Mouse (Mus musculus): Measurements from ENCODE around the gene Gpc2. TPM values are rescaled to one million over a fixed set of nuclear protein-coding genes. Genes with fewer than 3 reads are reported as not detected.
A peak's percentile ranks its signal among the peaks of the same experiment; 100 is the strongest.

Gpc2 gene
- under 1 TPM; 0.11 to 0.25 TPM for total RNA-seq (2021)

GRCm38 (mm10) chr5:138279585-138280424, at the start of gene Gpc2, which contains the start of the genes Gm43720 and Stag3:
TSS of gene Gpc2 (minus strand) at chr5:138280005.
TSS of gene Gm43720 (minus strand) at chr5:138279958.
TSS of gene Stag3 (plus strand) at chr5:138280240.
- intact Hi-C loops (cut with DNase I), result no loop called here
- DNase-seq, result peak; percentile 70 to 73

GRCm38 (mm10) chr5:138312795-138313194, 33.0 kb upstream of the Gpc2 start:
- DNase-seq, result no peak
- intact Hi-C loops (cut with DNase I), result no loop called here

GRCm38 (mm10) chr5:138299613-138300012, 19.8 kb upstream of the Gpc2 start:
- no peak for DNase-seq
- intact Hi-C loops (cut with DNase I), result no loop called here

DNA sequence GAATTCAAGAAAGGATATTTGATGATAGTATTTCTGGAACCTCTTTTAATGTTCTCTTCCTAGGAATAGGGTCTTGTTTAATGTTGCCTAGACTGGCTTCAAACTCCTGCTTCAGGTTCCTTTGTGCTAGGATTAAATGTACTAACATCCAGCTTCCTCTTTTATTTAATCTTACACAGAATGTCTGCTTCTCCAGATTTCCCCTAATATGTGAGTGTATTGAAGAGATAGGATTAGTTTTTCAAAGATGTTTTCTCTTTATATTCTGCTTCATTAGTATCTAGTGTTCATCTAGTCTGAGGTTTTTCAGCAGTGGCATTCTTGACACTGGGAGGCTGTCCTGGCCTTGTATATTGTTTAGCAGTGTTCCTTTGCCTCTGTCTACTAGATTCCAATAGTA, 14.4 kb upstream of the Gpc2 start:
- no peak for DNase-seq
- intact Hi-C loops (cut with DNase I), result no loop called here

DNA sequence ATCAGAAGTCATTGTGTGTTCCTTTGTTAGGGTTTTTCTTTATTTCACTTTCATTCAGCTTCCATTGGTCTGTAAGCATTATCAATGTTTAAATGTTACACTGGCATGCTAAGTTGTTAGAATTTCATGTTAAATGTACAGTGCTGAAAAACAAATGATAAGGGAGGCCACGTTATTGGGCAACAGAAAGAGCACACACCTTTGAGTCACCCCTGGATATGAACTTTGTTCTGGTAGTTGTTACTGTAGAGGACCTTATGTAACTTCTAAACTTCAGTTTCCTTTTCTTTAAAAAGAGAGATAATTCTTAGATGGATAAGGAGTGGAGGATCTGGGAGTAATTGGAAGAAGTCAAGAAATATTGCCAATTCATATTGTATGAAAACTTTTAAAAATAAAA, 11.8 kb upstream of the Gpc2 start:
- intact Hi-C loops (cut with DNase I), result no loop called here

DNA sequence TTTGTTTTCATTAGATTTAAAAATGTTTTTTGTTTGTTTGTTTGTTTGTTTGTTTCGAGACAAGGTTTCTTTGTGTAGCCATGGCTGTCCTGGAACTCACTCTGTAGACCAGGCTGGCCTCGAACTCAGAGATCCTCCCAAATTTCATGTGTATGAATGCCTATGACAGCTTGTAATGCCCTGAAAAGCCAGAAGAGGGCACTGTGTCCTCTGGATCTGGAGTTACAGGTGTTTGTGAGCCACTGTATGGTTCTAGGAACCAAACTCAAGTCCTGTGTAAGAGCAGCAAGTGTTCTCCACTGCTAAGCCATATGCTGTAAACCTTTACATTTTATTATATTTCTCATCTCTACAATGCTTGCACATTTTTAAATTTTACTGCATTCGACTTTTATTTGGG, 8.1 kb upstream of the Gpc2 start:
- no peak for DNase-seq

More for the DNA sequence above, 11.8 kb upstream of the Gpc2 start:
- no peak for DNase-seq

DNA sequence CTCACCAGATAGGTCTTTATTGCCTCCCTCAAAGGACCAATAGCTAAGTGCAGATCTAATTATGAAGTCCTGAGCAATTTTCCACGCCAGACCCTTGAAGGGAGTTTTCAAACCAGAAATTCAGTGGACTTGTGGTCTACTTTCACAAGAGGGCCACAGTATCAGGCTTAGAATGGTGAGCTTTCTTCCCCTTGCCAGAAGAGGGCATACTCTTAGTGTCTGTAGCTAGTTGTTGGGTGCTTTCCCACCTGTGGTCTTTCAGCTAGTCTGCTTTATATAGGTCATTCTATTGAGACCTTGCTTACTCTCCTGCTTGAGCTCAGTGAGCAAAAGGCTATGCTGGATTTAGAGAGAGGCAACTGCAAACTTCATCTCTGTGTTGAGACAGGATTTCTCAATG, 3.7 kb upstream of the Gpc2 start:
- DNase-seq, result no peak
- intact Hi-C loops (cut with DNase I), result no loop called here

More for the DNA sequence above, 8.1 kb upstream of the Gpc2 start:
- intact Hi-C loops (cut with DNase I), result no loop called here

DNA sequence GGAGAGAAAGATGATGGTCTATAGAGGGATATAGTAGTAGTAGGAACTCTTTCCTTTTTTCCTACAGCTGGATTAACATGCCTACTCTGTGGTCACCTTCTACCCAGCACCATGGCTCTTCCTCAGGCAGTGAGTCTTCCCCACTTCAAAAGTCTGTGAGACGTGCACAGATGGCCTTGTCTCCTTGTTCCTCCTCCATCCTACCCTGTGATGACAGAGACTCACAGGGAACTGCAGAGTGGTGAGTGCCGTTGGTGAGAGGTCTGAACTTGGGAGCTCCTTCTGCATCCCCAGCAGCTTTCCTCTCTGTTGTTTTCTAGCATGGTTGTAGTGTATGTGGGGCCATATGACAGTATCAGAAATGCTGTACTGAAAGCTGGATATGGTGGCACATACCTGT, 2.0 kb upstream of the Gpc2 start:
- no peak for DNase-seq
- intact Hi-C loops (cut with DNase I), result no loop called here

DNA sequence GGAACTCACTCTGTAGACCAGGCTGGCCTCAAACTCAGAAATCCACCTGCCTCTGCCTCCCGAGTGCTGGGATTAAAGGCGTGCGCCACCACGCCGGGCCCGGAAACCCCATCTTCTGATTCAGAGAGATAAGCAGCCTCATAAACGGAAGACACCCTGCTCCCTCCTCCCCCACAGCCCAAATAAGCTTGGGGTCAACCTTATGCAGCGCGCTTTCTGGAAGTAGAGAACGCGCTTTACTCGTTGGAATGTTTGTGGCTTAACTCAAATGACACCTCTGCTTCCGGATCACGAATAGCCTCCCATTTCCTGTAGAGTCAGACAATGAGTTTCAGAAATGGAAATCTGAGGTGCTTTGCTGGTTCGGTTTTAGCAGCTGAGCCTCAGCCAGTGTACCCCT, 1.0 kb upstream of the Gpc2 start:
- DNase-seq, result no peak
- intact Hi-C loops (cut with DNase I), result no loop called here

DNA sequence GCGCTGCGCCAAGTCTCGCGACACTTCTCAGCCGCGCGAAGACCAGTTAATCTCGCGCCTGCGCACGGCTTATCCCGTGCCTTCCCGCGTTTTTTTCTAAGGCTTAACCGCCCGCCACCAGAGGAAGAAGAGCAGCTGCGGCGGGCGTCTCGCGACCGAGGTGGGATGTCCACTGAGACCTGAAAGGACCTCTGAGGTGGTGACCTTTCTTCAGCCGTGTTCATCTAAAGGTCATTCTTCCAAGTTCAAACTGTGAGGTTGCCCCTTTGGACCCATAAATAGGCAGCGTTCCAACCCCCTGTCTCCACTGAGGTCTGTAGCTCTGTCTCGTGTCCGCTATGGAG, 592 bp upstream of the Gpc2 start:
- intact Hi-C loops (cut with DNase I), result no loop called here

GRCm38 (mm10) chr5:138277994-138278393, 1.8 kb downstream of the Gpc2 start:
- intact Hi-C loops (cut with DNase I), result no loop called here
- no peak for DNase-seq

More for the DNA sequence above, 592 bp upstream of the Gpc2 start:
- no peak for DNase-seq

DNA sequence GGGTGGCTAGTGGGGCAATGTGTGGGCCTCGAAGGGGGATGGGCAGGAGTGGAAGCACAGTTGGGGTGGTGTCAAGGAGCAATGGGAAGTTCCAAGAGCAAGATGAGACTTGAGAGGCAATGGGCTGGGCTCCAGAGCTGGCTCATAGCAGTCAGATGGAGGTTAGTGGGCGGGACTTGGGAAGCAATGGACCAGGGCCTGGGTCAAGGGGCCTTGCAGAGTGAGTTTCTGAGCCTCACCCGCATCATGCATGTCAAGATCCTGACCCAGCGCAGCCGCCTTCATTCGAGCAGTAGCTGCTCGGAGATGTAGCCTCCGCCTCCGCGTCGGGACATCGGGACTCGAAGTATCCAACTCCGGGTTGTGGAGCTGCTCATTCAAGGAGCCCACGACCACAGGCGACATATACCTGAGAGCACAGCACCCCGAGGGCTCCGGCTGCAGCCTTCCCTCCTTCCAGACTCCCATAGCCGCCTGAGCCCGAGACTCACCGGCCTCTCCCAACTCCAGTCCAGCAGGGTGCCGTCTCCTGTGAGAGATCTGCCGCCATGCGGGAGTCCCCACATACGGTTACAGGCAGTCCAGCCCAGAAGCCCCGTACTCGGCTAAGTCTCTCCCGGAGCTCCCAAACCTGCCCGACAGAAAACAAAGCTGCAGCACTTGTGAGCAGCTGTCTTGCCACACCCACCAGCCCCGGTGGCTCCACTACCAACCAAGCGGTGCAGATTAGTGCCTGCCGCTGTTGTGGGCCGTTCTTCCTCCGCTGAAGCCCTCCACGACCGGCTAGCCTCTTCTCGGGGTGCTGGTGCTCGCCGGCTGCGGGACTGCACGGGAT, 4.4 kb downstream of the Gpc2 start:
- DNase-seq, result no peak
- intact Hi-C loops (cut with DNase I), result no loop called here

GRCm38 (mm10) chr5:138274186-138274585, 5.6 kb downstream of the Gpc2 start:
- intact Hi-C loops (cut with DNase I), result no loop called here

GRCm38 (mm10) chr5:138272409-138272923, 7.3 kb downstream of the Gpc2 start, which contains the start of gene Gal3st4:
TSS of gene Gal3st4 (minus strand) at chr5:138272840.
- intact Hi-C loops (cut with DNase I), result no loop called here
- peak; percentile 36 to 45 for DNase-seq

More at GRCm38 (mm10) chr5:138274186-138274585, 5.6 kb downstream of the Gpc2 start:
- no peak for DNase-seq

DNA sequence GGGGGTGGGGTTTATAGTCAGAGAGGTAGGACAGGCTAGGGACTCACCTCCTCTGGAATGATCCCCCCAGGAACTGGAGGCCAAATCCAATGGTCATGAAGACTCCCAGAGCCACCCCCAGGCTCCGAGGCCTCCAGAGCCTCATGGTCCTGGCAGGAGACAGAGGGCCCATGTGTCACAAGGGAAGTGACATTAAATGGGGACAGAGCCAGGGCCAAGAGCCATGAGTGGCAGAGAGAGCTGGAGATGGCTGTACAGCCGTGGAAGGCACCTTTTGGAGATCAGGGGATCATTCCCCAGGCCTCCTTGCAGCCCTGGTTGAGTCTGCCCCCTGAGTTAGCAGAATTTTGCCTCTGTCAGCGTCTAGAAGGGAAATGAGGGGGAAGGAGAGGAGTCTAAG, 8.6 kb downstream of the Gpc2 start:
- no peak for DNase-seq
- intact Hi-C loops (cut with DNase I), result no loop called here

DNA sequence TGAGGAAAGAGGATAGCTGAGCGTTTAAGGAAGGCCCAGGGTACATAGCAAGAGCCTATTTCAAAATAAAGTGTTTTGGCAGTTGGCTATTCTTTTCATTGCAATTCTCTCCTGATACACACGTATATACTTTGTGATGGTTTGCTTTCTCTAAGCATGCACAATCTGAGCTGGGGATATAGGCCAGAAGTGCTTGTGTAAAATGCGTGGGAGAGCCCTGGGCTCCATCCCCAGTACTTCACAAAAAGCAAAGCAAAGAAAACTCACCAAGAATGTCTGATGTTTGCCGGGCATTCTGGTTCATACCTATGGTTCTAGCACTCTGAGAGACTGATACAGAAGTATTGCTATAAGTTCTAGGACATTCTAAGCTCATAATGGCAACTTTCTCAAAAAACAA, 10.8 kb downstream of the Gpc2 start:
- no peak for DNase-seq
- intact Hi-C loops (cut with DNase I), result no loop called here

DNA sequence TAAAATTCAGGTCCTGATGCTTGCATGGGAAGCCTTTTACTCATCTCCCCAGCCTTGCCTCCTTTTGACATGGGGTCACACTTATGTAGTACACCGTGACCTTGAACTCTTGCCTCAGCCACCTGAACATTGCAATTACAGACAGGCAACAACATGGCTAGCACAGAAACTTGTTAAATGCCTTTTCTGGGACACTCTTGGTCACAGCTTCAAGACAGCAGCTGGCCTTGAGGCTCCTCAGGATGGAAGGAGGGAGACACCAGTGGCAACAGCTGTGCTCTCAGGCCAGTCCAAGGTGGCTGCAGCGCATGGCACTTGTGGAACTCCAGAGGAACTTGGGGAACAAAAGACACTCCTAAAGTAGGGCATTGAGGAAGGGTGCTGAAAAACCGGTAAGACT, 12.7 kb downstream of the Gpc2 start:
- intact Hi-C loops (cut with DNase I), result no loop called here

GRCm38 (mm10) chr5:138265712-138266111, 14.1 kb downstream of the Gpc2 start:
- intact Hi-C loops (cut with DNase I), result no loop called here
- DNase-seq, result no peak

More for the DNA sequence above, 12.7 kb downstream of the Gpc2 start:
- DNase-seq, result no peak

- intact Hi-C loops (cut with DNase I), result no loop called here
- DNase-seq, result no peak
Observed at GRCm38 (mm10) chr5:138264207-138264578, 15.6 kb downstream of the Gpc2 start.

GRCm38 (mm10) chr5:138263260-138264206, 16.3 kb downstream of the Gpc2 start, which contains the start of gene BC037034:
TSS of gene BC037034 (minus strand) at chr5:138264033.
- intact Hi-C loops (cut with DNase I), result no loop called here

More at GRCm38 (mm10) chr5:138263260-138264206, 16.3 kb downstream of the Gpc2 start, which contains the start of gene BC037034:
- peak; percentile 89 to 91 for DNase-seq

Measured in heart, postnatal 36 days (tissue).